Mouse (Mus musculus): ENCODE results near the gene Shisa5.

Shisa5 gene

GRCm38 (mm10) chr9:109053851-109054250 lies 15.5 kb downstream of the Shisa5 start:
- DNase-seq (ENCODE audit: low read depth, low spot score), result no peak

- DNase-seq (ENCODE audit: low read depth, low spot score), result peak; percentile 95
These were observed 16.3 kb downstream of the Shisa5 start for GRCm38 (mm10) chr9:109054712-109055111.

GRCm38 (mm10) chr9:109055271-109056030 lies 17.1 kb downstream of the Shisa5 start:
- peak; percentile 52 for DNase-seq (ENCODE audit: low read depth, low spot score)

GRCm38 (mm10) chr9:109056081-109056690 lies 17.8 kb downstream of the Shisa5 start:
- no peak for DNase-seq (ENCODE audit: low read depth, low spot score)

- DNase-seq (ENCODE audit: low read depth, low spot score), result no peak
These were observed 18.6 kb downstream of the Shisa5 start for GRCm38 (mm10) chr9:109056916-109057315.

- no peak for DNase-seq (ENCODE audit: low read depth, low spot score)
These were observed 19.2 kb downstream of the Shisa5 start for GRCm38 (mm10) chr9:109057543-109057942.

- DNase-seq (ENCODE audit: low read depth, low spot score), result no peak
These were observed 19.8 kb downstream of the Shisa5 start for GRCm38 (mm10) chr9:109058006-109058765.

GRCm38 (mm10) chr9:109059136-109059903 lies 21.0 kb downstream of the Shisa5 start, which contains the start of gene Trex1:
Gene Trex1 (minus strand): TSS chr9:109059734.
- DNase-seq (ENCODE audit: low read depth, low spot score), result peak; percentile 93

GRCm38 (mm10) chr9:109060184-109060897 lies 22.0 kb downstream of the Shisa5 start:
- DNase-seq (ENCODE audit: low read depth, low spot score), result no peak

GRCm38 (mm10) chr9:109060898-109061295 lies 22.5 kb downstream of the Shisa5 start:
- no peak for DNase-seq (ENCODE audit: low read depth, low spot score)

- DNase-seq (ENCODE audit: low read depth, low spot score), result no peak
These were observed 29.9 kb downstream of the Shisa5 start for GRCm38 (mm10) chr9:109068095-109068735.

GRCm38 (mm10) chr9:109073661-109074573 lies 35.6 kb downstream of the Shisa5 start, which contains the start of gene Atrip:
Gene Atrip (minus strand): TSS chr9:109074124.
- peak; percentile 98 for DNase-seq (ENCODE audit: low read depth, low spot score)

GRCm38 (mm10) chr9:109080516-109080915 lies 42.2 kb downstream of the Shisa5 start:
- DNase-seq (ENCODE audit: low read depth, low spot score), result no peak

GRCm38 (mm10) chr9:109081749-109082123 lies 43.4 kb downstream of the Shisa5 start:
- no peak for DNase-seq (ENCODE audit: low read depth, low spot score)

- DNase-seq (ENCODE audit: low read depth, low spot score), result peak; percentile 97
These were observed 43.9 kb downstream of the Shisa5 start, which contains the start of the genes Ccdc51 and Tma7 for GRCm38 (mm10) chr9:109082124-109082800. Gene Ccdc51 (plus strand): TSS chr9:109082493. Gene Tma7 (minus strand): TSS chr9:109082587.

- DNase-seq (ENCODE audit: low read depth, low spot score), result peak; percentile 64
These were observed 46.6 kb downstream of the Shisa5 start for GRCm38 (mm10) chr9:109084922-109085321.

GRCm38 (mm10) chr9:109087987-109088386 lies 49.6 kb downstream of the Shisa5 start:
- DNase-seq (ENCODE audit: low read depth, low spot score), result peak; percentile 67

- peak; percentile 43 for DNase-seq (ENCODE audit: low read depth, low spot score)
These were observed 52.1 kb downstream of the Shisa5 start for GRCm38 (mm10) chr9:109090446-109090845.

GRCm38 (mm10) chr9:109091802-109092201 lies 53.4 kb downstream of the Shisa5 start:
- no peak for DNase-seq (ENCODE audit: low read depth, low spot score)
